Mouse (Mus musculus) myocyte (in vitro differentiated cells): ENCODE results near the gene Nsmce1.

ENCODE experiments used
- CEBPB ChIP-seq: IDR thresholded peaks from 2 replicates; pipeline ENCODE4 v1.6.1; 2011; ENCODE audit warnings: mild to moderate bottlenecking, moderate library complexity; ENCODE audit not compliant: poor library complexity, insufficient read depth, severe bottlenecking
- REST ChIP-seq: IDR thresholded peaks from one replicate; pipeline ENCODE4 v1.6.1; 2011; ENCODE audit warnings: mild to moderate bottlenecking, control low read depth, moderate library complexity; ENCODE audit not compliant: insufficient read depth, insufficient read length

GRCm38 (mm10) chr7:125492551-125492950 is 1.2 kb upstream of the Nsmce1 start:
- TF ChIP-seq REST (no peak), CEBPB (no peak)
